38 mouse cellular contexts compared by ENCODE assay signal in genomic region chr9:99854486-99854885, GRCm38 (mm10). TPM values are rescaled to one million over a fixed set of nuclear protein-coding genes. Genes with fewer than 3 reads are reported as not detected.
"Had no signal": no experiment of that assay in that cellular context is flagged by ENCODE, and none has a peak within 500 bp of the region (broad histone marks: within the 10 kb centered on the region; RNA-seq: fewer than 3 reads in every experiment).

No protein-coding gene starts in this region.

- DNase-seq: cerebellum, adult 2 months; cerebellum, adult 8-10 months; cerebellum, adult 9-10 months; cerebellum, adult 9-11 months; cerebellum, postnatal 10 days; cerebellum, postnatal 14 days; cerebellum, postnatal 25 days; cerebellum, postnatal 36 days; embryo, embryonic 11 days; forebrain, postnatal 0 days; gastrocnemius, adult 2 months; gastrocnemius, postnatal 10 days; gastrocnemius, postnatal 14 days; gastrocnemius, postnatal 25 days; gastrocnemius, postnatal 36 days; heart, adult 18-20 months; heart, adult 2 months had no signal

- H3K4me3 ChIP-seq: embryonic facial prominence, embryonic 10.5 days; embryonic facial prominence, embryonic 12.5 days; embryonic facial prominence, embryonic 13.5 days; embryonic facial prominence, embryonic 15.5 days; erythroblast, embryonic 14.5 days; forebrain, embryonic 10.5 days; forebrain, embryonic 12.5 days; forebrain, embryonic 13.5 days; forebrain, embryonic 15.5 days; gastrocnemius, adult 2 months; heart, adult 2 months had no signal

- H3K4me1 ChIP-seq: embryonic facial prominence, embryonic 10.5 days; embryonic facial prominence, embryonic 12.5 days; embryonic facial prominence, embryonic 13.5 days; embryonic facial prominence, embryonic 15.5 days; forebrain, embryonic 13.5 days had no signal

- H3K27ac ChIP-seq: embryonic facial prominence, embryonic 10.5 days; embryonic facial prominence, embryonic 12.5 days; embryonic facial prominence, embryonic 13.5 days; embryonic facial prominence, embryonic 15.5 days; forebrain, embryonic 10.5 days; forebrain, embryonic 12.5 days; forebrain, embryonic 13.5 days; forebrain, embryonic 15.5 days; gastrocnemius, adult 2 months; heart, adult 2 months had no signal

- H3K9me3 ChIP-seq: embryonic facial prominence, embryonic 10.5 days; embryonic facial prominence, embryonic 12.5 days; embryonic facial prominence, embryonic 13.5 days; embryonic facial prominence, embryonic 15.5 days; forebrain, embryonic 10.5 days; forebrain, embryonic 12.5 days; forebrain, embryonic 13.5 days; forebrain, embryonic 15.5 days had no signal

- ATAC-seq: forebrain, embryonic 13.5 days; forebrain, embryonic 14.5 days; forebrain, embryonic 15.5 days; forebrain, embryonic 16.5 days; forebrain, postnatal 0 days had no signal

- H3K36me3 ChIP-seq: embryonic facial prominence, embryonic 10.5 days; embryonic facial prominence, embryonic 12.5 days; embryonic facial prominence, embryonic 13.5 days; embryonic facial prominence, embryonic 15.5 days; forebrain, embryonic 10.5 days; forebrain, embryonic 12.5 days; forebrain, embryonic 15.5 days had no signal

- H3K4me2 ChIP-seq: embryonic facial prominence, embryonic 12.5 days; embryonic facial prominence, embryonic 13.5 days; embryonic facial prominence, embryonic 15.5 days; forebrain, embryonic 12.5 days; forebrain, embryonic 13.5 days; forebrain, embryonic 15.5 days had no signal

- H3K9ac ChIP-seq: embryonic facial prominence, embryonic 12.5 days; embryonic facial prominence, embryonic 13.5 days; embryonic facial prominence, embryonic 15.5 days; forebrain, embryonic 12.5 days; forebrain, embryonic 13.5 days; forebrain, embryonic 15.5 days; forebrain, postnatal 0 days had no signal

RNA-seq across cellular contexts. Expression of gene Sox14, which starts 21.5 kb away (rescaled TPM):
- total RNA-seq: common myeloid progenitor, adult 5-6 weeks; gastrocnemius, adult 18-20 months; gastrocnemius, adult 2 months; gastrocnemius, adult 8-10 months; gastrocnemius, postnatal 10 days; gastrocnemius, postnatal 14 days; gastrocnemius, postnatal 25 days; gastrocnemius, postnatal 36 days; gastrocnemius, postnatal 4 days; granulocyte monocyte progenitor cell, adult 5-6 weeks; heart, adult 18-20 months; heart, adult 2 months; heart, adult 8-10 months had no signal
- polyA plus RNA-seq: cortical plate, adult 2 months; embryonic facial prominence, embryonic 14.5 days; erythroblast, embryonic 14.5 days; frontal cortex, adult 2 months; gonadal fat pad, adult 2 months; heart, adult 2 months had no signal
